Mouse (Mus musculus): ENCODE measurements at regions not wholly inside any gene's neighbourhood (a gene's known extent, or its start where the extent isn't known, plus 50 kb on each side); places are given as distances from the start of the nearest gene placed in this dataset.

DNA sequence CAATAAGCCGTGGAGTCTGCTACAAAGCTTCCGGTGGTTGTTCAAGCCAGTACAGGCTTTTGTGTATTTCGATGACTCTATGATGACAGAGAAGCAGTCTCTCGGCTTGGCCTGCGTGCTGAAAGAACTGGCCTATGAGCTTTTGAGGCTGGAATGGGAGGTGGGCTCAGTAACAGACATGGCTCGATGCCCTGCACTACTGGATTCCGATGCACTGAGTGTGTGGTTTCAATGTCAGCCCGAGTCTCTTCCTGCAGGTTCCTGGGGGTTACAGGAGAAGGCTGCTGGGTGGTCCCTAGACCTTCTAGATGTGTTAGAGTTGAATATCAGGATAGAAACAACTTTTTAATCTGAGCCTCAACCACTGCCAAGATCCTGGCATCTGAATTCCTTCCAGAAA is 53.2 kb downstream of the Gm815 start:
- no peak for DNase-seq

DNA sequence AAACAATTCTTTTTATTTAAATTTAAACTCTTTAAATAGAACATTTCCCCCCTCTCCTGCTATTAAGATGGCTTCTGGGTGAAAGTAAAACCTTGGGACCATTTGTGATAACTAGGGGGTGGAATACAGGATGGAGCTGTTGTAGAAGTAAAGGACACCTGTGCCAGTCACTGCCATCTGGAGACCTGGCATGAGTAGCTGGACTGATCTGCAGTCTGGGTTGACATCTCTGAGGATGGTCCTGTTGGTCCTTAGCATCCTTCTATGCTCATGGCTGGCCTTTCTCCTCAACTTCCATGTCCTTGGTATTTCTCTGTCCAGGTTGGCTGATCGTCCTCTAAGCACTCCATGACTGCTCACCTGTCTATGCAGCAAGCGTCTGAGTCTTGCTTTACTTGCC is 58.3 kb downstream of the Gm815 start:
- no peak for DNase-seq

DNA sequence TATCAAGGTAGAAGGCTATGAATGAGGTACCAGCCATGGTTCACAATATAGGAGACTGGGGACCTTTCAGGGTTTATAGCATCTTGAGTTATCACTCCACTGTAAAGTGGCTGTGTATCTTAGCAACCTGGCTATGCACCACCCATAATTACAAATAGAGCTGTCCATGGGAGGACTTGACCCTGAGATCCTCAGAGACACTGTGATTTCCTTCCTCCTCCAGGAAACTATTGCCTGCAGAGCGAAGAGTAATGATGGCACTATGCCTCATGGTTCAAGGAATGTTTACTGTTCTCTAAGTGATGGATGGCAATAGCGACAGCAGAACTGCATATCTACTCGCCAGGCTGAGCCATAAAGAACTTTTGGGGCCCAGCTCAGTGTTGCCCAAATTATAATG is 60.9 kb downstream of the Gm815 start:
- DNase-seq, result no peak

DNA sequence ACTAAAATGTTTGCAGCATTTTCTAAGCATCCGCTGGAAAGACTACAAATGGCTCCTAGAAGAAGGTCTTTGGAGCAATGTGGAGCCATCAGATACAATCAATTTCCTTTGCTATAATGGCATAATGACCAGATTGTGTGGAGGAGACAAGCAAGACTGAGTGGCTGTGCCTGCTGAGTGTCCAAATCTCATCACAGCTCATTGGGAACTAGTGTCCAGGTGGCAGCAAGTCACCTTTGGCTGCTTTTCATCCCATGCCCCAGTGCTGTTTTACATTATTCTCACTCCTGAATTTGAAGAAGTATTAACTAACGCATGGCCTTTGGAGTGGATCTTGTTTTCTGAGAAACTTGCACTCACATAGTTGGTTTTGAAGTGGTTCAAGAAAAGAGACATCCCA is 62.8 kb downstream of the Gm815 start:
- no peak for DNase-seq

DNA sequence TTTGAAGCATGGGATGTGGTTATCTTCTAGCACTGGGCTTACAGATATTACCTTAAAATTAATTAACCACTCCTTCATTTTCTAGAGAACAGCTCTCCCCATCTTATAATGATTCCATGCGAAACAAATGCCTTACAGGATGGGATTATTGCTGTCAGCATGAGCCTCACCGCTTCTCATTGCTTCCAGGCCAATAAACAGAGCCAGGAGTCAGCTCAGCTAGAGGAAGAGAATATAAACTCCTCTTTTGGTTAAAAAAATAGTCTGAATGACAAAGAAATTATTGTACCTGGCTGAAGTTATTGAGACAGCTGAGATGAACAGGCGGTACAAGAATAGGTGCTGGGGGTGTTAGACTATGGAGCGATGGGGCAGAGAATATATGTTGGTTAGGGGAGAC is 63.5 kb downstream of the Gm815 start:
- no peak for DNase-seq

DNA sequence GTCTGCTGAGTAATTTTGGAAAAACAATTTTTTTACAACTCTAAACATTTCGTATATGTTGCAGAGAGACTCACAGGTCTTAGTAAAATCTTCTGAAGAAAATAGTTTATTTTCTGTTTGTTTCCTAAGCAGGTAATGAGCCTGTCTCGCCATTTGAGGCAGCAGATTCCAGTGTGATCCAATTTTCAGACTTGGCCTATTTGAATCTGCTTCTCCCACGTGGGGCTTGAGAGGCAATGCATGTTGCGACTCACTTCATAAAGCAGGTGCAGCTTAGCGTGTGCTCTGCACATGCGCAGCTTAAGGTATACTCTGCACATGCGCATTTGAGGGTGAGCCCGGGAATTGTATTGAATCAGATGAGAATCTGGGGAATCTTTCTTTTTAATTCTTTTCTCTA is 67.7 kb downstream of the Gm815 start:
- peak; percentile 19 for DNase-seq

DNA sequence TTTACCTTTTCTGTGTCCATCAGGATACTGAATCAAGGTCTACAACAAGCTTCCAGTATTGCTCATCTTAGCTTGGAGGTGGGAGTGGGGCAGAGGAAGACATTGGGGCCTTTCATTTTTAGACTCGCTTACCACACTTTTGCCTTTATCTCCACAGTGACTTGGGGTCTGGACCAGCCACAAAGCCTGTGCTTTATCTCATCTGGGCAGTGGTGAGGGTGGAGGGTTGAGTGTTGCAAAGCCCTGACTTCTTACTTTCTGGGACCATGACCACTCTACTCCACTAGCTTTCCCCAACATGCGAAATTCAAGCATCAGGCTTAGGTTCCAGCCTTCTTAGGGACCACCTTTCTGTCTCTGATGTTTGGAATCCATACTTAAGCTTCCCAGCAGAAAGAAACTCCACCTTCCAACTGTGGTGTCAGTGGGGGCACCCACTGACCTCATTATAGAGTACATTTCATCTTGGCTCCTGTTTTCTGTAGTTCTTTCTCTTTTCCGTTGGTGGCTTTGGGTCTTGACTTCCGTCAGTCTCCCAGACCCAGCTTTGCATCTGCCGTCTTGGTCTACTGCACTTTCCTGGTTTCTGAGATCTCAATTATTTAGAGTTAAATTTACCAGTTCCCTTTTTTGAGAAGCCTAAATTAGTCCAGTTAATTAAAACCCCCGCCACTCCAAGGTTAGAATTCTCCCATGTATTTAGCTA is 80.5 kb downstream of the Gm815 start:
- no peak for DNase-seq

DNA sequence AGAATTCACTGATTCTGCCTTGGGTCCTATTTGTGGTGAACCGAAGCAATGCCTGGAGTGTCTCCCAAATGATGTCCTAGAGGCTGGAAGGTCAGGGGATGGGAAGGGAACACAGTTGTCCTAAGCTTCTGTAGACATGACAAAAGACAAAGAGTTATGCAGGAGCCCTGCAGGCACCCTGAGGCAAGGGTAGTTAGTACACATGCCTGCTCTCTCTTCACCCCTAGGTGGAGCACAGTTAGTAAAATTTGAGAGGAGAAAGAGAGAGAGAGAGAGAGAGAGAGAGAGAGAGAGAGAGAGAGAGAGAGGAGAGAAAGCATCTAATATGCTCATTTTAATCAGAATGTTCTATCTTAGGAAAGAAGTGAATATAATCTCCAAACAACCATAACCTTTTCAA is 87.4 kb downstream of the Gm815 start:
- no peak for DNase-seq

DNA sequence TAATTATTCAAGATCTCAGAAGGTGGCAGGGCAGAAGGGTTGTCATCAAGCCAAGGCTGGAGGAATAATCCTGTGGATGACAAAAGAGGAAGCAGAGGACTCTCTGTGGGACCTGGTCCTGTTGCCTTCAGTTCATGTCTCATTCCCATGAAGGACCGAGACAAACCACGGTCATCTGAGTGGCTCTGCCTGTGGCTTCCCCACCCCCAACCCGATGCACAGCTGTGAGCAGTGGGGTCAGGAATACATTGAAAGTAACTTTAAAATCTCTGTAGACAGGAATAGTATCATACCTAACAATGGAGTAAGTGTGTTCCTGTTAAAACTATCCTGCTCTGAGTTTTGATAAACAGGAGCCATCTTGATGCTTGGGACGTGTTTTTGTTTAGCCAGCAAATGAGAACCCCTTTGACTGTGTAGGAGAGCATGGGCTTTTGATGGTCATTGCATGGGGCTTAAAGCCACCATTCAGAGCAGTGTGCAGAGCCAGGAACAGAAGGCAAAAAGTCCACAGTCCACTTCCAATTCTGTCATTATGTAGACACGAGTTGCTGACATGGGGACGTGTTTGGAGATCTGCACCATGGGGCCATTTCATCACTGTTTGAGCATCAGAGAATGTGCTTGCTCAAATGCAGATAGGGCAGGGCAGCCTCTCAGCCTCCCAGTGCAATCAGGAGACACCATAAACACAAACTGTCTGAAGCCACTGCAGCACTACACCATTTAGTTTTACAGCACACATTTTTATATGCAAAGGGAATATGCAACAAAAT is 88.3 kb downstream of the Gm815 start:
- DNase-seq, result no peak

DNA sequence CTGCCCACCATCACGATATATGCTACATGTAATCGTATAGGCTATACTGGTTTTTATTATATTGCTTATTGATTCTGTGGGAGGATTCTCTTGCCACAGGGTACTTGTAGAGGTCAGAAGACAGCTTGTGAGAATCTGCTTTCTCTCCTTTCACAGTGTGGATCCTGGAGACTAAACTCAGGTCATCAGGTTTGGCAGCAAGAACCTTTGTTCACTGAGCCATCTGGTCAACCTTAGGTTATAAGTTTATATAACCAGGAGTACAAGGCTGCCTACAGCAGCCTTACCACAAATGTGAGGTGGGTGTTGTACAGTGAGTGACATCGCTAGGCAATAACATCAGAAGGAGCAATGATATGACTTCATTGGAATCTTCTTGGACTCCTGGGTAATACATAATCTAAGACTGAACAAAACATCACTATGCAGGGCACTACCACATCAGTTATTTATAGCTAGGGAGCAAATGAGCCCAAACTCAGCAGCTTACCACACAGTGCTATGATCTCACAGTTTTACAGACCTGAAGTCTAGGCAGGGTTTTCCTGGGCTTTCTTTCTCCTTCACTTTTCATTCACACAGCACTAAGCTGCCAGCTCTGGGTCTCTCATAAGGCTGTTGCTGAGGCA is 89.0 kb downstream of the Gm815 start:
- DNase-seq, result no peak

DNA sequence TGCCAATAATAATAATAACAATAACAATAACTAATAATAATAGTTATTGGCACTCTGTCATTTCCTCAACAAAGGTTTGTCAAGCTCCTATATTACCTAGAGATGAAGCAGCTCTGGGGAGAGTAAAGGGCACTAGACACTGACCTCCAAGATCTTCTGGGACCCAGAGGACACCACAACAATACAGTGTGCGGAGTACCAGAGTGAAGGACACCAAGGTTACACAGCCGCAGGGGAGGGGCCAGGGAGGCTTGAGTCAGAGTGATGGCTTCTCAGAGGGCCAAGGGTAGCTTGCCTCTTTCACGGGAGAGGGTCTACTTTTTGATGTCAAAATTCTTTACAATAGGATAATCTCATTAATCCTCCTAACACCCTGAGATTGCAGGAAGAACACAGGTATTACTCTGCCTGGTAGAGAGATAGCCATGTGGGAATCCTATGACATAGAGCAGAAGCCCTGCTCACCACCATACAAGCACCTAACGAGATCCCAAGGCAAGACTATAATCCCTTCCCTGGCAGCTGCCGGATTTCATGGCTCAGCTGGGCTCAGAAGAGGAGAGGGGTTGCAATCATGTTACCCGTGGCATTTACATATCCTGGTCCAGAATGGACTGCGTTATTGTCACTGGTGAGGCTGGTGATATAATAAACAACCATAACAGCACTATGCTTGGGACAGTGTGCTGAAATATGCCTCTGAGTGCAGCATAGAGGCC is 91.1 kb downstream of the Gm815 start:
- no peak for DNase-seq

DNA sequence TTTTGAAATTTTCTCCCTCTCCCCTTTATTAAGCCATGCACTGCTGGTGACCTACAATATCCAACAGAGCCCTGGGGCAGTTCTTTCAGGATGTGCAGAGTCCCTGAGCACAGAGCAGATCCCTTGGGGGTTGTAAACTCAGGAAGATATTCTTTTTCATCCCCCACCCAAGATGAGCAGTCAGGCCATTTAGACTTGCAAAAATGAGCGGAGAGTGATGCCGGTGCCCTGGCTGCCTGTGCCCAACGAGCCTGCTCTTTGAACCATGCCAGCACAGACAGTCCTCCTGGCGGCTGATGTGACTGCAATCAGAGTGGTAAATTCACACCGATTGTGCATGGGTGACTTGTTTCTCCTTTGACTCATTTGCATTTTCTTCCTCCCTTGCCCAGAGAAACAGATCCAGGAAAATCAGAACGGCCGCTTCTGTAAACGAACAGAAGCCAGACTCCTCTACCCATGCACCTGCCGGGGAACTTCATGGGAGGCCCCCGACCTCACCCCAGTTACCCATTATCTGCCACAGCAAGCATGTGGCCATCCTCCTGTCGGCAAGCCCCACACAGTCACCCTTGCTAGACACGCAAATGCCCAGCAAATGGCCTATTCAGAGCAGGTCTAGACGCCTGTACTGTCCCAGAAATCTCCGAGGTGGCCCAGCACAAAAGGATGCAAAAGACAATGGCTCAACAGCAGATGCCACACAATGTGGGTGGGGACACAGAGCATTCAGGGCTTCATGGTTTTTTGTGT is 92.4 kb downstream of the Gm815 start:
- no peak for DNase-seq

DNA sequence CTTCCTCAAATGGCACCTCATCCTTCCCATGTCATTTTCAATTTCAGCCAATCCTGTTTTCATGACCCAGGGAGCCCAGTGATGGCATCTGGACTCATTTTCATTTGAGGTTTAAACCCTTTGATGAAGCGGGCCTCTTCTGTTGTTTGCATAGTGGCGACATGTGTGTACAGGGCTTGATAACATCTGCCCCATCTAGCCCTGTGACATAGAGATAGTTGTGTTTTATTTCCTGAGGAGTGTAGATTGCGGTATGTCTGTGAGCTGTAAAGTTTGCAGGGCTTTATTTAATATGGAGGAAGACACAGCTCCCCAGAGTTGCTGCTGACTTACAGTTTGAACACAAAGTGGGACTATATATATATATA is 92.9 kb downstream of the Gm815 start:
- no peak for DNase-seq

DNA sequence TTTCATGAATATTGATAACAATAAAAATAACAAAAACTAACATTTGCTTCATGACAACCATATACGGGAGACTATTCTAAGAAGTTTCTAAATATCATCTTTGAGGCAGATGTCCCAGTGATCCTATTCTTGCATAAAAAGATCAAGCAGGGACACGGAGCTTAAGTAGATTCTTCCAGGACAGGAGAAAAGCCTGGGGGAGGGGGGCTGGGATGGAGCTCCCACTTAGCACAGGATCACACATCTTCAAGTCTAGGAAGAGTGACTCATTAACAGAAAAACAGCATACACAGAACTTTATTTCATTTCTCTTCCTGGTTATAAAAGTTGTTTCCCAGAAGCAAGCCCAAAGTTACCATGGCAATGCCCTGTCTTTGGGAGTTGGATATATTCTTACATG is 93.6 kb downstream of the Gm815 start:
- no peak for DNase-seq

DNA sequence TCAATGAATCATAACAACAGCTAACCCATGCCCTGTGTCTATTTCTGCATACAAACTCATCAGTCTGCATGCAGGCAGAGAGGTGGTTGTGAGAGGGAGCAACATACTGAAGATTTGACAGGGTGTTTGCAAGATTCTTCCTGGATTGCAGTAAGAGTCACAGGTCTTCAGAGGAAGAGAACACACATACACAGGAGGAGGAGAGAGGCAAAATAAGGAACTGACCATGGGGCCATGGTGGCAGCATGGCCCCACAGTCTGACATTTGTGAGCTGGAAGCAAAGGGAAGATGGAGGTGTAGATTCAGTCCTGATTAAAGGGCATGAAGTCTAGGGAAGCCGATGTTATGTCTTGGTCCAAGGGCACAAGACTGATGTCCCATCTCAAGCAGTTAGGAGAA is 101.0 kb downstream of the Gm815 start:
- no peak for DNase-seq

DNA sequence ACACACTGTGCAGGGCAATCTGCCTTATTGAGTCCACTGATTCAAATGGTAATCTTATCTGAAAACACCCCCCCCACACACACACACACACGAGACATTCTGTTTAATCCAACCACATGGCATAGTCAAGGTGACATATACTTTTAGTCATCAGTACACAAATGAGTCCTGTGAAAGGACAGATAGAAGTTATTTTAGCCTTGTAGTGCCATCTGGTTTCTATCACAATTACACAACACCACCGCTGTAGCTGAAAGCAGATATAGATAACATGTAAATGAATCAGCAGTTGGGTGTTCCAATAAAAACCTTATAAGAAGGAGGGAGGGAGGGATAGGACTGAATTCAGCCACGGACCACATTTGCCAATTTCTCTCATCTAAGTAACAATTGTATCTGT is 101.5 kb downstream of the Gm815 start:
- DNase-seq, result no peak

DNA sequence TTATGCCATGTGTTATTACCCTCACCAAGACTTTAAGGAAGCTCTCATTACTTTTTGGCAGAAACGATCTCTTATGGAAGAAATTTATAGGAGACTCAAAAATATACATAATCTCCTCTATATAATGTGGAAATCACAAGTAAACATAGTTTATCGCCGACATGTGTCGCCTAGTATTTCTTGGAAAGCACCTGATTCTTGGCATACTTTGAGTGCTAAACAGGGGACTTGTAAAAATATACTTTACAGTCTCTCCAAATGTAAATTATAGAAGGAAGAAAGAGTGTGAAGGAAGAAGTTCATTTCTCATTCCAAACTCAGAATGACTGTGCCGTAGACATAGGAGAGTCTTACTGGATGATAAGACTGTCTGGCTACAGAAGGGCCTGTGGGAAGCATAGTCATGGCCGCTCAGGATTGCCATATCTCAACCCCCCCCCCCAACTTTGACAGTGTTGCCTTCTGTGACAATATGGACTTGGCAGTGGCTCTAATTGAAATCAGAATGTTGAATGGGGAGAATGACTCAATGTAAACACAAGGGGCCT is 102.3 kb downstream of the Gm815 start:
- no peak for DNase-seq

DNA sequence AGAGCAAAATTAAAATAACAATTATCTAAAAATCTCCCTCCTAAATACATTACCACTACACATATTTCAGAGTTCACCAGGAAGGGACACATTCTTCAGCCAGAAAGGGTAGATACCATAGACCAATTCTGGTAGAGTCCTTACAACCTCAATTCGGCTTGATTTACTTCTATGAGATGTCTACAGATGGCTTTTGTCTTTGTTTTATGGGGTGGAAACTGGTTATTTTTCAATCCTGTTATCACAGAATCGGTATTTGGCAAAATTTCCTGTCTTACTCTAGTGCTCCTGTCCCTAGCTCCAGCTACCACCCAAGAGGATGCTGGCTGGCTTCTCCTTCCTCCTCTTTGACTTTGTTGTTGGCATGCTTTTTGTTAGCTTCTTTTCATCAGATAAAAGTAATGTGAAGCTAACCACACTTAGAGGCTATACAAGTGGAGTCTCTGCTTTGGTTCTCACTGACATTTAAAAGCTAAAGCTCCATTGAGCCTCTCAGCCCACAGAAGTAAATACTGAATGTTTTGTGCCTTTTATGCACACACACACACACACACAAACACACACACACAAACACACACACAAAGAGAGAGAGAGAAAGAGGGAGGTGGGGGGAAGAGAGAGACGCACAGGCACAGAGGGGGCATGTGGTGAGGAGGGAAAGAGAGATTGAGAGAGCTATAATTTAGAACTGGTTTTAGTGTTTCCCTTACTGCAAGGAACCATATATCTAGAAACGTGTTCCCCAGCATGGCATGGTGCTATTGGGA is 109.1 kb downstream of the Gm815 start:
- no peak for DNase-seq

DNA sequence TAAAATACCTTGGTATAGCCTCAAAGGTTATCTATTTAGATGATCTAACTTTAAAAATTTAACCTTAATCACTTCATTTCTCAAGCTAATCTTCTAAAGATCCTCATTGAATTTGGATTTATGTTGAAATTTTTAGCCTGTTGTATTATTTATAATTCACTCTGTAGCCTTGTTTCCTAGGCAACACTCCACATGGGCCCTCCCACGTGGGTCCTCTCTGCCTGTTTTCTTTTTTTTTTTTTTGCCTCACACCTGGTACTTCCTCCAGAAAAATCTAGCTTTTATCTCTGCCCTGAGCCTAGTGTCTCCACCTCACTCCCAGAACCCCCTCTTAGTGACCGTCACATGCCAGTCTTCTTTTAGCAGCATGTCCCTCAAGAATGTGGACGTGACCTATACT is 113.9 kb downstream of the Gm815 start:
- DNase-seq, result no peak

DNA sequence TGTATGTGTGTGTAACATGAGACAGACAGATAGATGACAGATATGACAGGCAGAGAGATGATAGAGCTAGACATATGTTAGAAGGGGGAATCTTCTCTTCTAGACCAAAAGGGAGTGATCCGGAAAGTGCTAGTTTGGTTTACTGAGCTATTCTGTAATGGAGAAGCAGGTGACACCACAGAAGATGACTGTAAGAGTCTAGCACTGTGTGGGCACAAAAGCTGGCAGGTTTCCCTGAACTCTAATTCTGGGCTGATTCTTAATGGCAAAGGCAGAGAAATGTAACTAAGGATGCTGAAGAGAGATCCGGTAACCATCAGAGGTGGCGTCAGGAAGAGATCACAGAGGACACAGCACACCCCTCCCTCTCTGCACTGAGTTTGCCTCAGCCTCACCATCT is 136.2 kb downstream of the Gm815 start:
- no peak for DNase-seq

DNA sequence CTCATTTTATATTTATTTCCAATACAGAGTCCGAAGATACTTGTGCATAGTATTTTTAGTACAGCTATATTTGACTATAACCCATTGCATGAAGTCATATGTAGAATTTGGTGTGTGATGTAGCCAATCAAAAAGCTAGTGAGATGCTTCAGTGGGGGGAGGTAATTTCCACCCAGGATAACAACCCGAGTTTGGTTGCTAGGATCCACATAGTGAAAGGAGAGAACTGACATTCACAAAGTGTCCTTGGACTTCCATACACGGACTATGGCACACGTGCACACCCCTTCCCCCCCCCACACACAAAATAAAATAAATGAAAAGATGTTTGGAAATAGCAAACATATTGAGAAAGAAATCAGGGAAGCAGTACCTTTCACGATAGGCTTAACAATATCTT is 137.2 kb downstream of the Gm815 start:
- DNase-seq, result no peak

DNA sequence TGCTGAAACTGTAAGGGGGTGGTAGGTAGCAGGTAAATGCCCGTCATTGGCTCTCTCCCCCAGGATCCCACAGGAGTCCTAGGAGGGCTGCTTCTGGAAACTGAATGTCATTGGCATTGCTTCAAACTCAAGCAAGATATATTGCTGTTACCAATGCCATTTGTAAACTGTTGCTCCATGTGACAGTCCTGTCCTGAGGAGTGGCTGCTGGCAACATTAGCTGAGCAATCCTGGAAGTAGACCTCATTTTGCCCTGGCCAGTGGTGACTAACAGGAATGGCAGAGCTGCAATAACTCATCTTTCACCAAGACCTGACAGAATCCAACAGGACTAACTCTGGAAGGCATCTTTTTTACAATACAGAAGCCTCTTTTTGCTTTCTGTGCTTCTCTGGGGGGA is 143.2 kb downstream of the Gm815 start:
- DNase-seq, result no peak

Data from right cerebral cortex, postnatal 25 days (tissue).